ENCODE assay signal across 7 mouse cellular contexts in genomic region chr7:141291921-141292582, GRCm38 (mm10). TPM values are rescaled to one million over a fixed set of nuclear protein-coding genes. Genes with fewer than 3 reads are reported as not detected.
A peak's percentile ranks its signal among the peaks of the same experiment; 100 is the strongest.
DNase-seq lines count a peak whose midpoint lies in the region; ATAC-seq and TF ChIP-seq lines count a peak whose summit lies in the region.

Gene Drd4, plus strand, starts transcription at chr7:141292006.

- H3ac ChIP-seq in myocyte (ENCODE audit: control insufficient read depth, insufficient read length), result no peak within 1 kb of the TSS

- peak; percentile 35 for DNase-seq in lung, postnatal 10 days
- DNase-seq in lung, postnatal 36 days, result no peak
- peak; percentile 68 for DNase-seq in embryonic facial prominence, embryonic 14.5 days (ENCODE audit: low spot score)
- DNase-seq in cerebellum, adult 18-20 months, result no peak
- no peak for DNase-seq in thymus, postnatal 10 days (ENCODE audit: low spot score in 2 of 2)

- peaks cover 10% of the 10 kb centered on the region; the same call in 1 of the 2 replicates for H3K4me1 ChIP-seq in embryonic facial prominence, embryonic 14.5 days (ENCODE audit: control insufficient read depth, insufficient read depth, low read length)
- peaks cover 21% of the 10 kb centered on the region for H3K4me1 ChIP-seq in intestine, embryonic 16.5 days (ENCODE audit: control insufficient read depth, insufficient read depth, low read length)

- peak within 1 kb of the TSS; percentile 61 for H3K9ac ChIP-seq in embryonic facial prominence, embryonic 14.5 days (ENCODE audit: low read depth, low read length)
- H3K9ac ChIP-seq in intestine, embryonic 16.5 days (ENCODE audit: low read depth, low read length), result peak within 1 kb of the TSS; percentile 71

- H3K4me2 ChIP-seq in embryonic facial prominence, embryonic 14.5 days (ENCODE audit: low read depth, low read length), result peak within 1 kb of the TSS; percentile 95
- H3K4me2 ChIP-seq in intestine, embryonic 16.5 days (ENCODE audit: low read depth, low read length), result peak within 1 kb of the TSS; percentile 96
- H3K4me2 ChIP-seq in myocyte (ENCODE audit: low read depth), result peak within 1 kb of the TSS; percentile 48

- H3K27ac ChIP-seq in embryonic facial prominence, embryonic 14.5 days (replicated peaks; ENCODE audit: low read depth, low read length), result no peak within 1 kb of the TSS
- H3K27ac ChIP-seq in intestine, embryonic 16.5 days (ENCODE audit: low read length), result no peak within 1 kb of the TSS

- 5% methylated on average over 13 of the region's 46 CpGs for WGBS in embryonic facial prominence, embryonic 14.5 days
- WGBS in intestine, embryonic 16.5 days, result 2% methylated on average over 38 of the region's 46 CpGs

- peak within 1 kb of the TSS; percentile 53 for H3K4me3 ChIP-seq in embryonic facial prominence, embryonic 14.5 days (ENCODE audit: low read depth, low read length)
- peak within 1 kb of the TSS; percentile 56 for H3K4me3 ChIP-seq in intestine, embryonic 16.5 days (ENCODE audit: low read length)
- H3K4me3 ChIP-seq in myocyte, result no peak within 1 kb of the TSS

- 0 out of 2 replicates have a peak, but pooled peaks cover 3% of the 10 kb centered on the region for H3K36me3 ChIP-seq in embryonic facial prominence, embryonic 14.5 days (ENCODE audit: control insufficient read depth, insufficient read depth, low read length)
- peaks cover 2% of the 10 kb centered on the region; the same call in 1 of the 2 replicates for H3K36me3 ChIP-seq in intestine, embryonic 16.5 days (ENCODE audit: control insufficient read depth, insufficient read depth, low read length)
- H3K36me3 ChIP-seq in myocyte (ENCODE audit: control insufficient read depth, insufficient read depth), result no peaks in the 10 kb centered on the region

- TF ChIP-seq POLR2A in myocyte (IDR thresholded peaks at IDR 0.05; ENCODE audit: insufficient read length, low read depth), result no peak

- peak; percentile 89 for ATAC-seq in embryonic facial prominence, embryonic 14.5 days (ENCODE audit: low read depth)
- ATAC-seq in intestine, embryonic 16.5 days, result peak; percentile 70; the same call in 1 of the 2 replicates

- H3K79me2 ChIP-seq in myocyte (ENCODE audit: control insufficient read depth, insufficient read depth), result no peaks in the 10 kb centered on the region

- H3K27me3 ChIP-seq in embryonic facial prominence, embryonic 14.5 days (replicated peaks; ENCODE audit: control insufficient read depth, insufficient read depth, low read length), result peaks cover 54% of the 10 kb centered on the region
- peaks cover 51% of the 10 kb centered on the region for H3K27me3 ChIP-seq in intestine, embryonic 16.5 days (replicated peaks; ENCODE audit: control insufficient read depth, insufficient read depth, low read length)
- peaks cover 23% of the 10 kb centered on the region for H3K27me3 ChIP-seq in myocyte (ENCODE audit: control insufficient read depth, insufficient read depth, insufficient read length)

- H3K9me3 ChIP-seq in embryonic facial prominence, embryonic 14.5 days (ENCODE audit: control insufficient read depth, low read length), result no peaks in the 10 kb centered on the region
- H3K9me3 ChIP-seq in intestine, embryonic 16.5 days (ENCODE audit: control insufficient read depth, low read length), result no peaks in the 10 kb centered on the region

TF ChIP-seq in myocyte, 11 proteins besides CTCF, POLR2A, EP300 and RAD21:
- TF ChIP-seq REST (IDR thresholded peaks at IDR 0.05; ENCODE audit: insufficient read depth, insufficient read length) (no peak), POLR2AphosphoS2 (IDR thresholded peaks at IDR 0.05; ENCODE audit: insufficient read length, low read depth) (no peak), MYOG (IDR thresholded peaks at IDR 0.05; ENCODE audit: control insufficient read depth in 1 of 3, insufficient read depth in 1 of 3, insufficient read length in 2 of 3, low read depth in 2 of 3) (no peak), TCF12 (IDR thresholded peaks at IDR 0.05; ENCODE audit: insufficient read depth, poor library complexity, severe bottlenecking) (no peak), TCF3 (IDR thresholded peaks at IDR 0.05; ENCODE audit: insufficient read length, low read depth) (no peak), E2F4 (IDR thresholded peaks at IDR 0.05; ENCODE audit: insufficient read depth) (no peak), MYOD1 (IDR thresholded peaks at IDR 0.05; ENCODE audit: control insufficient read depth in 1 of 3, insufficient read length in 2 of 3, low read depth in 2 of 3) (no peak), CEBPB (IDR thresholded peaks at IDR 0.05; ENCODE audit: insufficient read depth, poor library complexity, severe bottlenecking) (no peak), SRF (IDR thresholded peaks at IDR 0.05; ENCODE audit: control insufficient read depth, insufficient read length, low read depth) (no peak), USF1 (IDR thresholded peaks at IDR 0.05; ENCODE audit: low read depth) (no peak), MAX (IDR thresholded peaks at IDR 0.05; ENCODE audit: low read depth) (no peak)

RNA-seq across cellular contexts. Expression of gene Drd4, which starts in this region (rescaled TPM):
- 0.81 and 1.3 TPM in 2 replicates for polyA plus RNA-seq in embryonic facial prominence, embryonic 14.5 days (2014; fragmentation: Nextera tagmentation; extraction: Ambion mirVana)
- 0.23 and 0.48 TPM in 2 replicates for polyA plus RNA-seq in intestine, embryonic 16.5 days (2015; fragmentation: Nextera tagmentation; extraction: Ambion mirVana)
- polyA plus RNA-seq in myocyte (2012; fragmentation: generic; extraction: Trizol), result not detected

Comparison
In these comparisons a context has a peak if more than half of its experiments do, and no peak if none do; other contexts are left out.
1. DNase-seq: peak in lung, postnatal 10 days (single experiment) and embryonic facial prominence, embryonic 14.5 days (single experiment); none in lung, postnatal 36 days (single experiment), cerebellum, adult 18-20 months (0 of 2) and thymus, postnatal 10 days (0 of 2).
2. Peak in ATAC-seq, H3K4me3 ChIP-seq, H3K9ac ChIP-seq and H3K4me2 ChIP-seq in intestine, embryonic 16.5 days; RNA of the gene not detected or under 1 TPM.
3. Peak in every context shown above with its lines, with median percentiles within 50 percentile points of each other: H3K4me2 ChIP-seq.